Mouse (Mus musculus) intestine, postnatal 0 days (tissue): ENCODE results near the gene Rnf207. TPM values are rescaled to one million over a fixed set of nuclear protein-coding genes. Genes with fewer than 3 reads are reported as not detected.

Source experiments
- ATAC-seq: fragments of 200-750 bp; cut with Nextera tagmentation; 2 replicates; pipeline ENCODE4 v1.8.0; 2017; ENCODE audit warnings: mild to moderate bottlenecking, moderate TSS enrichment, moderate library complexity
- H3K27ac ChIP-seq: fragments of 300-500 bp; sonication (generic); 2 replicates; pipeline ENCODE4 v1.5.1; 2014; ENCODE audit warnings: mild to moderate bottlenecking, low read depth, low read length, moderate library complexity
- H3K27me3 ChIP-seq: fragments of 300-500 bp; sonication (generic); replicated peaks from 2 replicates; pipeline ENCODE4 v1.6.1; 2014; ENCODE audit warnings: low read length, mixed read lengths; ENCODE audit not compliant: control insufficient read depth, insufficient read depth
- H3K36me3 ChIP-seq: fragments of 300-500 bp; sonication (generic); 2 replicates; pipeline ENCODE4 v1.6.1; 2014; ENCODE audit warnings: mild to moderate bottlenecking, moderate library complexity; ENCODE audit not compliant: control insufficient read depth, insufficient read depth
- H3K4me1 ChIP-seq: fragments of 300-500 bp; sonication (generic); replicated peaks from 2 replicates; pipeline ENCODE4 v1.6.1; 2014; ENCODE audit warnings: antibody characterized with exemption, low read length, mixed read lengths; ENCODE audit not compliant: control insufficient read depth, insufficient read depth
- H3K4me2 ChIP-seq: fragments of 300-500 bp; sonication (generic); replicated peaks from 2 replicates; pipeline ENCODE4 v1.6.1; 2014; ENCODE audit warnings: low read depth, mild to moderate bottlenecking, moderate library complexity
- H3K4me3 ChIP-seq: fragments of 300-500 bp; sonication (generic); 2 replicates; pipeline ENCODE4 v1.5.1; 2014; ENCODE audit warnings: low read depth, low read length
- H3K9ac ChIP-seq: fragments of 300-500 bp; sonication (generic); 2 replicates; pipeline ENCODE4 v1.6.1; 2014; ENCODE audit warnings: mild to moderate bottlenecking, low read depth, low read length
- H3K9me3 ChIP-seq: fragments of 300-500 bp; sonication (generic); 2 replicates; pipeline ENCODE4 v1.6.1; 2016; ENCODE audit warnings: mixed run types; ENCODE audit not compliant: control insufficient read depth
- CTCF ChIP-seq: sonication (generic); IDR thresholded peaks from 2 replicates; pipeline ENCODE4 v1.5.1; 2016; ENCODE audit warnings: low read depth, mild to moderate bottlenecking, control low read depth, antibody characterized with exemption, moderate library complexity
- WGBS: fragments of 180-500 bp; shearing (Covaris S2); extraction: QIAGEN DNeasy Blood & Tissue Kit; methylation state at CpG from one replicate; pipeline ENCODE4 v1.1.7; 2014; 5-methylcytosine and 5-hydroxymethylcytosine counted together
- polyA plus RNA-seq: library from polyadenylated mRNA; unstranded; fragments of >200 nt; fragmentation: Nextera tagmentation; extraction: Ambion mirVana; gene quantifications from 2 replicates; pipeline ENCODE4 v1.2.1, GENCODE M21; 2015

The Rnf207 gene
- polyA plus RNA-seq, 1 experiment from 2014 or later = 0.70 TPM

DNA sequence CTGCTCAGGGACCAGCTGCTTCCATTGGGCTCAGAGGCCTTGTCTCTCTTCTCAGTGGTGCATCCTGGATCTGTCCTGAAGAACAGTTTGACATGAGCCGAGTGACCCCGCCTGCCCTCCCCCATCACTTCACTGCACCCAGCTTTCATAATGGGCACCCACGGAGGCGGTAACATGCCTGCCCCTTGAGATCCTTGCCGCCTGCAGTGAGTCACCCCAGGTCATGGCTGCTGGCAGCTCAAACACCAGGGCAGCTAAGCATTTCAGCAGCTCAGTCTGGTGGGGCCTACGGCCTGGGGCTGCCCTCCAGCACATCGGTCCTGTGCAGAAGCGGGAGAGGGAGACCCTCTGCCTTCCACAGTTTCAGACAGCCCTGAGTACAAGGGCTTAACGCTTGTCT is 11.3 kb downstream of the Rnf207 start:
- H3K4me3 ChIP-seq = no peak overlapping the region
- TF ChIP-seq CTCF = no peak
- 85% methylated on average over 9 of the region's 9 CpGs for WGBS
- no peaks in the 10 kb centered on the region for H3K9me3 ChIP-seq
- H3K4me1 ChIP-seq = no peaks in the 10 kb centered on the region
- peaks cover 14% of the 10 kb centered on the region for H3K27me3 ChIP-seq
- no peak for ATAC-seq
- no peak overlapping the region for H3K27ac ChIP-seq
- H3K9ac ChIP-seq = no peak overlapping the region
- H3K4me2 ChIP-seq = no peak overlapping the region
- peaks cover 28% of the 10 kb centered on the region for H3K36me3 ChIP-seq

DNA sequence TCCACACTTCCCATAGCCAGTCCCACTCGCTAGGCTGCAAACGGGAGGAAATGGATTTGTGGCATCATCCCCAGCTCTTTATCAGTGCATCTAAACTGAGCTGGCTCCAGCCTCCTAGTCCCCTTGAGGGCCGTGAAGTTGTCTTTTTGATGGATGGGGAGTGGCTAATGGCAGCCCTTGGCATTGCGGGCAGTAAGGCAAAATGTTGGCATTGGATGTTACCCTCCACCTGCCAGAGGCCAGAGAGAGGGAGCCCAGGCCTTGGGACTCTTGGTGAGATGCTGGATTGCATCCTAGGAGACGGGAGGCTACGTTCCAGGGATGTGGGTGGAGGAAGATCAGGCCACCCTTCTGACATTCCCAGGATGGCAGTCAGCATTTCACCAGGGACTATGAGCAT is 12.8 kb downstream of the Rnf207 start:
- no peaks in the 10 kb centered on the region for H3K4me1 ChIP-seq
- no peak for TF ChIP-seq CTCF
- H3K27me3 ChIP-seq = no peaks in the 10 kb centered on the region
- no peaks in the 10 kb centered on the region for H3K9me3 ChIP-seq
- no peak overlapping the region for H3K4me2 ChIP-seq
- ATAC-seq = no peak
- 76% methylated on average over 6 of the region's 6 CpGs for WGBS
- H3K4me3 ChIP-seq = no peak overlapping the region
- H3K27ac ChIP-seq = no peak overlapping the region
- no peak overlapping the region for H3K9ac ChIP-seq
- peaks cover 35% of the 10 kb centered on the region for H3K36me3 ChIP-seq

DNA sequence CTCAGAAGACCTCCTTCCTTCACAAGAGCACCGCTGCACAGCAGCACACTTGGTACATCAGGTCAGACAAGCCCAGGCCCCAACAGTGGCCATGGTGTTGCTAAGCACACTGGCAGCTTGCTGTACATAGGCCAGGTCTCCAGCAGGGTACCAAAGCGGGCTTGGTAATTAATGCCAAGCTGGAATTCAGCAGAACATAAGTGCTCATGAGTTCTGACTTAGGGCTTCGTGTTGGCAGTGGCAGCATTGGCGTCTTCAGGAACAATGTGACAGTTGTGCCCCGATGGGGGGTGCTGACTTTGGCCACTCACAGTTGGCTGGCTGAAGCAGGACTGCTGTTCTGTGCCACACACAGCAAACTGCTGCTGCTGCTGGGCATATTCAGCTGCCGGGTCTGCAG is 14.1 kb downstream of the Rnf207 start:
- H3K9me3 ChIP-seq = no peaks in the 10 kb centered on the region
- no peak overlapping the region for H3K4me2 ChIP-seq
- no peak overlapping the region for H3K9ac ChIP-seq
- no peaks in the 10 kb centered on the region for H3K4me1 ChIP-seq
- H3K27ac ChIP-seq = no peak overlapping the region
- TF ChIP-seq CTCF = no peak
- H3K4me3 ChIP-seq = no peak overlapping the region
- no peak for ATAC-seq
- H3K27me3 ChIP-seq = no peaks in the 10 kb centered on the region
- H3K36me3 ChIP-seq = peaks cover 45% of the 10 kb centered on the region
- 90% methylated on average over 6 of the region's 6 CpGs for WGBS

DNA sequence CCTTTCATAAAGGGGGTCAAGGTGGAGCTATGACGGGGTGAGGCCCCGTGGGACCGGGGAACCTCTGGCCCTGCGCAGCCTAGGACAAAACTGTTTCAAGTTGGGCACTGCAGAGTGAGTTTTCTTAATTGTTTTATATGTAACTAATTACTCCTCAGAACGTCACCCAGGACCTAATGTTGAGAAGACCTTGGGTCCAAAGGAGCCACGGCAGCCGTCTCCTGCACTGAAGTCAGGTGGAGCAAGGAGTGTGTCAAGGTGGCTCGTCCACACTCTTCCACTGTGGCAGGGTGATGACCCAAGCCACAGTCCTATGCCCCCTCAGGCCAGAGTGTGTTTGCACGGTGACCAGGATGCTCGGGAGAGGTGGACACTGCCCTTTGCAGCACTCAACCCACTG is 15.6 kb downstream of the Rnf207 start:
- Histone ChIP-seq H3K9ac (no peak overlapping the region), H3K36me3 (peaks cover 39% of the 10 kb centered on the region), H3K27me3 (no peaks in the 10 kb centered on the region), H3K27ac (no peak overlapping the region), H3K4me2 (no peak overlapping the region), H3K4me1 (peaks cover 2% of the 10 kb centered on the region), H3K9me3 (no peaks in the 10 kb centered on the region), H3K4me3 (no peak overlapping the region)
- no peak for ATAC-seq
- TF ChIP-seq CTCF = no peak
- WGBS = 87% methylated on average over 10 of the region's 10 CpGs

DNA sequence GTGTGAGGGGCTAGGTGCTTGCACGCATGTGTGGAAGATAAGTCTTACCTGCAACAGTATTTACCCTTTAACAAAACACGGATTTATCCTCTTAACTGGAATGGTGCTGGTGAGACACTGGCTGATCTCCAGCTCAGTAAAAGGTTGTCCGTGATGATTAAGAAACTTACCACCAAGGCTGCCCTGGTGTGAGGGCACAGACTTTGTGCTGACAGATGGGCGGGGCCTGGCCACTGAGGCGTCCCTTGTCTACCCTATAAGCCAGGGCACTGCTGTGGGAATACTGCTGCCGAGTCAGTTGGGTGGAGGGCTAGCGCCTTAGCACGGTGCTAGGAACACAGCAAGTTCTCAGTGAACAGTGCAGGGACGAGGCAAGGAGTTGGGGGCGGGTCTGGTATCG is 16.8 kb downstream of the Rnf207 start:
- no peak overlapping the region for H3K9ac ChIP-seq
- H3K4me3 ChIP-seq = no peak overlapping the region
- H3K36me3 ChIP-seq = peaks cover 39% of the 10 kb centered on the region
- no peak for TF ChIP-seq CTCF
- H3K27ac ChIP-seq = no peak overlapping the region
- H3K4me1 ChIP-seq = peaks cover 5% of the 10 kb centered on the region
- H3K9me3 ChIP-seq = no peaks in the 10 kb centered on the region
- no peak overlapping the region for H3K4me2 ChIP-seq
- ATAC-seq = no peak
- WGBS = 76% methylated on average over 11 of the region's 11 CpGs
- no peaks in the 10 kb centered on the region for H3K27me3 ChIP-seq

DNA sequence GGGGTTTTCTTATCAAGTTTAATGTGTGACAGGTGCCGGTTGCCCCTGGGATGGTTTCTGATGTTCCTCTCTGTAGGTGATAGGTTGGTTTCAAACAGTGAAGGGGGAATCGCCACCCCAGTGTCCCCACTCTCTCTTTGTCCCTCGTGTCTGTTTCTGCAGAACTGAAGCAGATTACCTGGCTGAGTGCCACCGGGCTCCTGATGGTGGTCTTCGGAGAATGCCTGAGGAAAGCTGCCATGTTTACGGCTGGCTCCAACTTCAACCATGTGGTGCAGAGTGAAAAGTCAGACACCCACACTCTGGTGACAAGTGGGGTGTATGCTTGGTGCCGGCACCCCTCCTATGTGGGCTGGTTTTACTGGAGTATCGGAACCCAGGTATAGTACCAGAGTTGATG is 18.4 kb downstream of the Rnf207 start:
- no peak for TF ChIP-seq CTCF
- ATAC-seq = no peak
- H3K9ac ChIP-seq = no peak overlapping the region
- H3K27me3 ChIP-seq = no peaks in the 10 kb centered on the region
- H3K36me3 ChIP-seq = peaks cover 39% of the 10 kb centered on the region
- no peak overlapping the region for H3K4me3 ChIP-seq
- H3K27ac ChIP-seq = no peak overlapping the region
- 95% methylated on average over 8 of the region's 8 CpGs for WGBS
- H3K9me3 ChIP-seq = no peaks in the 10 kb centered on the region
- H3K4me1 ChIP-seq = peaks cover 5% of the 10 kb centered on the region
- no peak overlapping the region for H3K4me2 ChIP-seq

DNA sequence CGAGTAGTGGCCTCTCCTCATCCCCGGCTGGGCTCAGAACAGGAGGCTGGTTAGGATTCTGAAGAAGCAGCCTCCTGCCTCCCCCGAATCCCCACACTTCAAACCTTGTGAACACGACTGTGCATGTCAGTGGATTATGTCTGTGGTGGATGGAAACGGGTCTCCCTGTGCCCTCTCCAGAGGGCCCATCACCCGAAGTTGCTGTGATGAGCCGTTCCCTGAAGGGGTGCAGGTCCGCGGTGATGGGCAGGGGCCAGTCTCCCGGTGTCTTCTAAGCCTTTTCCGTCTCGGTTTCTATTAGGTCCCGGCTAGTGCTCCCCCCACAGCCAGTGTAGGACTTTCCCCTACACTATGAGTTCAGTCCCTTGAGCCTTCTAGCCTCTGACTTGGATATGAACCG is 20.0 kb downstream of the Rnf207 start:
- Histone ChIP-seq H3K36me3 (peaks cover 30% of the 10 kb centered on the region), H3K9ac (no peak overlapping the region), H3K27ac (no peak overlapping the region), H3K9me3 (no peaks in the 10 kb centered on the region), H3K27me3 (no peaks in the 10 kb centered on the region), H3K4me1 (peaks cover 5% of the 10 kb centered on the region), H3K4me3 (no peak overlapping the region), H3K4me2 (no peak overlapping the region)
- WGBS = 86% methylated on average over 14 of the region's 14 CpGs
- no peak for TF ChIP-seq CTCF
- no peak for ATAC-seq
